Mouse (Mus musculus) lung, postnatal 0 days (tissue): ENCODE data around the gene Lsm2. TPM values are rescaled to one million over a fixed set of nuclear protein-coding genes. Genes with fewer than 3 reads are reported as not detected.
"Not testable (repeated sequence)": the region's sequence is repeated elsewhere in the genome, so short reads cannot be mapped to it uniquely, and the experiment has no call there.

Experiments used
- ATAC-seq: fragments of 200-750 bp; cut with Nextera tagmentation; 2 replicates; pipeline ENCODE4 v1.8.0; 2017; ENCODE audit warnings: moderate library complexity
- DNase-seq: peaks from one replicate; pipeline ENCODE4 v3.0.0-alpha.2; 2016; ENCODE audit warnings: low spot score
- H3K27ac ChIP-seq: fragments of 300-500 bp; sonication (generic); 2 replicates; pipeline ENCODE4 v1.5.1; 2014; ENCODE audit warnings: antibody characterized with exemption, mild to moderate bottlenecking, low read length, mixed read lengths
- H3K27me3 ChIP-seq: fragments of 300-500 bp; sonication (generic); replicated peaks from 2 replicates; pipeline ENCODE4 v1.6.1; 2014; ENCODE audit warnings: low read length, mixed read lengths; ENCODE audit not compliant: insufficient read depth
- H3K36me3 ChIP-seq: fragments of 300-500 bp; sonication (generic); 2 replicates; pipeline ENCODE4 v1.6.1; 2014; ENCODE audit warnings: low read length, mixed read lengths; ENCODE audit not compliant: insufficient read depth
- H3K4me1 ChIP-seq: fragments of 300-500 bp; sonication (generic); 2 replicates; pipeline ENCODE4 v1.6.1; 2014; ENCODE audit warnings: antibody characterized with exemption, low read depth, low read length, mixed read lengths; ENCODE audit not compliant: insufficient read depth
- H3K4me2 ChIP-seq: fragments of 300-500 bp; sonication (generic); replicated peaks from 2 replicates; pipeline ENCODE4 v1.6.1; 2014; ENCODE audit warnings: low read depth, mild to moderate bottlenecking, low read length, moderate library complexity, mixed read lengths
- H3K4me3 ChIP-seq: fragments of 300-500 bp; sonication (generic); 2 replicates; pipeline ENCODE4 v1.5.1; 2014; ENCODE audit warnings: low read depth, low read length
- H3K9ac ChIP-seq: fragments of 300-500 bp; sonication (generic); replicated peaks from 2 replicates; pipeline ENCODE4 v1.6.1; 2014; ENCODE audit warnings: low read depth, mild to moderate bottlenecking
- H3K9me3 ChIP-seq: fragments of 300-500 bp; sonication (generic); 2 replicates; pipeline ENCODE4 v1.6.1; 2016; ENCODE audit warnings: low read length, mixed read lengths
- CTCF ChIP-seq: IDR thresholded peaks from 2 replicates; pipeline ENCODE4 v1.5.1; 2016; ENCODE audit warnings: antibody characterized with exemption, mild to moderate bottlenecking
- EP300 ChIP-seq: IDR thresholded peaks from 2 replicates; pipeline ENCODE4 v1.6.1; 2016; ENCODE audit warnings: antibody characterized with exemption, mild to moderate bottlenecking, control low read depth
- WGBS: fragments of 180-500 bp; shearing (Covaris S2); extraction: QIAGEN DNeasy Blood & Tissue Kit; methylation state at CpG from one replicate; pipeline ENCODE4 v1.1.7; 2014; 5-methylcytosine and 5-hydroxymethylcytosine counted together
- polyA plus RNA-seq: library from polyadenylated mRNA; unstranded; fragments of >200 nt; fragmentation: Nextera tagmentation; extraction: Ambion mirVana; gene quantifications from 2 replicates; pipeline ENCODE4 v1.2.1, GENCODE M21; 2015

The Lsm2 gene
- polyA plus RNA-seq, 1 experiment from 2014 or later, result 55.4 TPM

DNA sequence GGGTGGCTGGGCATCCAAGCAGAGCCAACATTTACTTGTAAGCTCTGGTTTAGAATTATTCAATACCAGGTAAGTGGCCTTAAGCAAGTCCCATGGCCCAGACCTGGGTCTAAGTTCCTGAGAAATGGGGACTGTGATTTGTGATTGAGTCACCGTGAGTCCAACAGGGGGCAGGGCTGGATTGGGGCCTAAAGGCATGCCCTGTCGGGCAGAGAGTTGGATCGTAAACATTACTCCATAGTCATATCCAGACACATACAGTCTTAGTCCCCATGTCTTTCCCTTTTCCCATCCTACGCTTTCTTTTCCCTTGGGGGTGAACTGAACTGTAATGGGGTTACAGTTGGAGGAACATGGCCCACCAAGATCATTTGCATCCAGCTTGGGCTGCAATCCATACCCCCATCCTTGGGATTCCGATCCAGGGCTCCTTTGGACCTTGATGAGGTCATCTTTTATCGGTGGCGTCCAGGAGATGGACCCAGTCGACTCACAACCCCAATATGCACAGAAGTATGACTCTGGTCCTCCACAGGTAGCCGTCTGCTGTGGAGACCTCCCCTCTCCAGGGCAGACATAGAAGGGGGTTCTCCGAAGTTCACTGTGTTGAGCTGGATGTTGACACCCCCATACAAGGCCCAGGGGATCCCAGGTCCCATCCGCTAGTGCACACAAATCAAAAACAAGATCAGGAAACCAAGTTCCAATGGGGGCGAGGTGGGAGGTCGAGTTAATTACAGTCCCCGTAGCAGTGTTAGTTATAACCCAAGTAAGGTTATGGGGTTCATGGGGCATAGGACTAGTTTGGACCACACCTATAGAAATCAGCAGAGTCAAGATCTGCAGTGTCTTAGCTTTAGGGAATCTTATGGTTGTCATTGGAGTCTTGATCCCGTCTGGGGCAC, 17.1 kb downstream of the Lsm2 start:
- 82% methylated on average over 15 of the region's 15 CpGs for WGBS
- H3K4me1 ChIP-seq, result peaks cover 21% of the 10 kb centered on the region
- no peak for ATAC-seq

DNA sequence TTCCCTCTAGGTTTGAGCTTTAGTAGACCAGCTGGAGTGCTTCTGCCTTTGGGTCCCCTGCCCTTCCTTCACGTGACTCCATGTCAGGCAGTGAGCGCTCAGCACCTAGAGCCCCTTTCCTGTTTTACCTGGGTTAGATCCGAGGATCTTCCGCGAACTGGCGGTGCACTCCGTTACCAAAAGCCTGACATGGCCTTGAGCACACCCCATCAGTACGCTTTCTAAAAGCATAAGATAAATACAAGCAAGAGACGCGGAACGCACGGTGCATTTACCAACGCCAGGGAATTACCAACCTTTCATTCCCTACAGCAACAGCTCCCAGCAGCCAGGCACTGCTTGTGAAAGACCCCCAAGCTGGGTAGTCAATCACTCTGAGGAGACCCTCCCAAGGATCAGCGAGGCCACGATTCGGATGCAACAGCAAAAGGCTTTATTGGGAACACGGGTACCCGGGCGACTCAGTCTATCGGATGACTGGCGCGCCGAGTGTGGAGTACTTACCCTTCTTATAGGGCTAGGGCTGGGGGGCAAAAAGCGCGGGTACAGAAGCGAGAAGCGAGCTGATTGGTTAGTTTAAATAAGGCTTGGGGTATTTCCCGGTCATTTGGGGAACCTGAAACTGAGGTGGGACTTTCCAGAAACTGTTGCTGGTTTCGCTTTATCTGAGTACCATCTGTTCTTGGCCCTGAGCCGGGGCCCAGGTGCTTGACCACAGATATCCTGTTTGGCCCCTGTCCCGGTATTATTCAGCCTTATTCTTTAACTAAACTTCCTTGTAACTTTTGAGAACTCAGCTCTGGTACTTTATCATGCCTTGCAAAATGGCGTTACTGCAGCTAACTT, 18.4 kb downstream of the Lsm2 start:
- Histone ChIP-seq H3K9ac (peak overlapping the region; percentile 29; the same call in 1 of the 2 replicates), H3K27ac (peak overlapping the region; percentile 98), H3K4me2 (peak overlapping the region; percentile 99), H3K4me3 (peak overlapping the region; percentile 81), H3K4me1 (peaks cover 21% of the 10 kb centered on the region)
- H3K36me3 ChIP-seq, H3K27me3 ChIP-seq, ATAC-seq, H3K9me3 ChIP-seq: not testable (repeated sequence)
- peak; percentile 29 for DNase-seq
- WGBS, result 9% methylated on average over 28 of the region's 32 CpGs

More for the DNA sequence above, 17.1 kb downstream of the Lsm2 start:
- no peak for DNase-seq
- H3K4me3 ChIP-seq, result no peak overlapping the region
- H3K9ac ChIP-seq, result no peak overlapping the region
- TF ChIP-seq CTCF, result peak; percentile 8; the same call in 1 of the 2 replicates
- TF ChIP-seq EP300, result no peak
- H3K27ac ChIP-seq, result no peak overlapping the region
- H3K4me2 ChIP-seq, result peak overlapping the region; percentile 99
- no peaks in the 10 kb centered on the region for H3K9me3 ChIP-seq
- H3K27me3 ChIP-seq, result no peaks in the 10 kb centered on the region
- no peaks in the 10 kb centered on the region for H3K36me3 ChIP-seq

DNA sequence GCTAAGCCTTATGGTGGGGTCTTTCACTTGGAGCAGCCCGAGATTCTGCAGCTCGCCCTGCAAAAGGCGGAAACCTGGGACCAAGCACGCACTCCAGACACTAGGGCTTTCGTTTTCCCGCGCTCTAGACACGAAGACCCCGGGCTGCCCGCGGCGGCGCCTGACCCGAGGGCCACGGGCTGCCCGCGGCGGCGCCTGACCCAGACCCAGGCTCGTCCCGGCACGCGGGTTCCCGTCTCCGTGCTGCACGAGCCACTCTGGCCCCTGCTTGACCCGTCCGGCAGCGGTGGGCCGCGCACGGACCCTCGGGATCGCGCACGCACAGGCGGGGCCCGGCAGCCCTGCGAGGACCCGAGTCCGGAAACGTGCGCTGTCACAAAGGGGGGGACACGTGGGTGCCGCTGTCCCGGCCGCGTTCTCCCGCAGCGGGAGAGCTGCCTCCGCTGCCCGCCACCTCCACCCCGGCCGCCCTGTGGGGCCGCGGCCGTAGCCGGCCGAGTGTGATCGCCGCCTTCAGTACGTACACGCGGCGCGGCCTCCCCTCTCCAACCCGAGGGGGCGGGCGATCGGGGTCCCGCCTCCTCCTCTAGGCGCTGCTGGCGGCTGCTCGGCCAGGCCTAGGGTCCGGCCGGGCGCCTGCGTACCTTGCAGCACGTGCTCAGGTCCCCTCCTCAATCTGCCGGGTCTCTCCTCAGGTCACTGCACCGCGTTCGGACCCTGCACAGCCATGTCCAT, 19.2 kb downstream of the Lsm2 start, which contains the start of gene Vars:
Gene Vars (plus strand): TSS at position 271 of the 735 bp plus-strand sequence.
- DNase-seq (peak; percentile 86), ATAC-seq (peak; percentile 87)
- peak within 1 kb of the TSS; percentile 81 for H3K4me3 ChIP-seq
- H3K27ac ChIP-seq, result peak within 1 kb of the TSS; percentile 98
- no peaks in the 10 kb centered on the region for H3K9me3 ChIP-seq
- under 1% methylated on average over 59 of the region's 83 CpGs for WGBS
- H3K27me3 ChIP-seq, result no peaks in the 10 kb centered on the region
- no peaks in the 10 kb centered on the region for H3K36me3 ChIP-seq
- peak; percentile 1 for TF ChIP-seq CTCF
- 0 out of 2 replicates have a peak, but pooled peaks have one; percentile 21 for TF ChIP-seq EP300
- peak within 1 kb of the TSS; percentile 82 for H3K9ac ChIP-seq
- peak within 1 kb of the TSS; percentile 99 for H3K4me2 ChIP-seq
- H3K4me1 ChIP-seq, result peaks cover 21% of the 10 kb centered on the region

DNA sequence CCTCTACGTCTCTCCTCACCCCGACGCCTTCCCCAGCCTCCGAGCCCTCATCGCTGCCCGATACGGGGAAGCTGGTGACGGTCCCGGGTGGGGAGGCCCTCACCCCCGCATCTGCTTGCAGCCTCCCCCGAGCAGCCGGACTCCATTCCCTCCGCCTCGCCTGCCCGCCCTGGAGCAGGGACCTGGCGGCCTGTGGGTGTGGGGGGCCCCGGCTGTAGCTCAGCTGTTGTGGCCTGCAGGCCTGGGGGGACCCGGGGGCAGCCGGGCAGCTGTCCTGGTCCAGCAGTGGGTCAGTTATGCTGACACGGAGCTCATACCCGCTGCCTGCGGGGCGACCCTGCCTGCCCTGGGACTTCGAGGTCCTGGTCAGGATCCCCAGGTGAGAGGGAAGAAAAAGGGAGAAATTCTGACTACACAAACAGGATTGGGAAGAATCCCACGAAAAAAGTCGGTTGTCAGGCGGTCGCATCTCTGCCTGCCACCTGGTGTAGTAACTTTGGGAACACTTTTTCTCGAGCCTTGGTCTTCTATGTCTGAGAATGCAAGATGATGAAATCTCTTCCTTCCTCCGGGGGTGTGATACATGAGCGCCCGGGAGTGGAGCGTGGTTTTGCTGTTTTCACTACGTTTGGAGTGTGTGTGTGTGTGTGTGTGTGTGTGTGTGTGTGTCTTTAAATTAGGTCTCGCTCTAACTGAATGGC, 19.9 kb downstream of the Lsm2 start:
- H3K4me1 ChIP-seq, result peaks cover 21% of the 10 kb centered on the region
- H3K9ac ChIP-seq, result peak overlapping the region; percentile 82
- WGBS, result under 1% methylated on average over 35 of the region's 35 CpGs
- H3K4me2 ChIP-seq, result peak overlapping the region; percentile 99
- no peaks in the 10 kb centered on the region for H3K27me3 ChIP-seq
- peak overlapping the region; percentile 98 for H3K27ac ChIP-seq
- no peaks in the 10 kb centered on the region for H3K9me3 ChIP-seq
- peak overlapping the region; percentile 81 for H3K4me3 ChIP-seq
- DNase-seq, result peak; percentile 76
- no peaks in the 10 kb centered on the region for H3K36me3 ChIP-seq
- peak; percentile 9 for ATAC-seq
- TF ChIP-seq EP300 (no peak), CTCF (no peak)

DNA sequence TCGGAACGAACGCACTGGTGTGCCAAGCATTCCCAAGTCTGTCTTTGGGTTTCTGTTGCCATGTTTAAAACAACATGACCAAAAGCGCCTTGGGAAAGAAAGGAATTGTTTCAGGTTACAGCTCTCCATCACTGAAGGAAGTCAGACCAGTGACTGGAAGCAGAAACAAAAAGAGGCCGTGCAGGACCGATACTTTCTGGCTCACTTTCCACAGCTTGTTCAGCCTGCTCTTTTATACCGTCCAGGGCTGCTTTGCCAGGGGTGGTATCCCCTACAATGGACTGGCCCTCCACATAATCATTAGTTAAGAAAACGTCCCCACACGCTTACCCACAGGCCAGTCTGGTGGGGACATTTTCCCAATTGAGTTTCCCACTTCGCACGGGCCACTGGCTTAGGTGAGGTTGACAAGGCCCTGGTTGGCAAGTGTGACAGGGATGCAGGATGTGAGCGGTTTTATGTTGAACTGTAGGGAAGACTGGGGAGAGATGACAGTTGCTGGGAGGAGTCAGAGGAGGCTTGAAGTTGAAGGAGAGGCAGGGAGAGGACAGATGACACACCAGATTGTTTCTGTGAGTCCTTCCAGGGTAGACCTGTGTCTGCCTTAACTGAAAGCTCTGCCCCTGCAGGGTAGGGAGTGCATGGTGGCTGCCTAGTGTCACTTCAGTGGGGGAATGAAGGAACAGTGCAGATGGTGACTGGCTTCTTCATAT, 20.6 kb downstream of the Lsm2 start:
- Histone ChIP-seq H3K9me3 (no peaks in the 10 kb centered on the region), H3K4me2 (peak overlapping the region; percentile 99), H3K4me3 (peak overlapping the region; percentile 81; the same call in 1 of the 2 replicates), H3K4me1 (peaks cover 21% of the 10 kb centered on the region), H3K27me3 (no peaks in the 10 kb centered on the region), H3K27ac (peak overlapping the region; percentile 98), H3K9ac (peak overlapping the region; percentile 82), H3K36me3 (no peaks in the 10 kb centered on the region)
- no peak for DNase-seq
- ATAC-seq, result no peak
- TF ChIP-seq EP300 (no peak), CTCF (no peak)
- WGBS, result 3% methylated on average over 12 of the region's 12 CpGs
